Mouse (Mus musculus) erythroid progenitor cell, adult 5-6 weeks (primary cell): Measurements from ENCODE around the gene Agrn. TPM values are rescaled to one million over a fixed set of nuclear protein-coding genes. Genes with fewer than 3 reads are reported as not detected.
A peak's percentile ranks its signal among the peaks of the same experiment; 100 is the strongest.

Experiments used
- ATAC-seq: replicated peaks from 2 replicates; pipeline ENCODE4 v1.8.0; 2016; ENCODE audit warnings: moderate number of reproducible peaks, mild to moderate bottlenecking, moderate TSS enrichment, inconsistent platforms; ENCODE audit not compliant: poor library complexity, low FRiP score, severe bottlenecking
- total RNA-seq, 2 experiments: library from RNA; stranded (forward) in 1 of 2; stranded (reverse) in 1 of 2; fragments of 150-400 nt in 1 of 2; fragments of 186-747, 209-891 nt in 1 of 2; gene quantifications; 2 replicates each; pipeline versions ENCODE4 v1.2.3 to v1.2.4; 2015 to 2017; ENCODE audit warnings: low replicate concordance in 2 of 2

The Agrn gene
- total RNA-seq, 2 experiments from 2014 or later: 52.9 to 119 TPM

- ATAC-seq: peak; percentile 12
Observed at GRCm38 (mm10) chr4:156203413-156204131, 6.3 kb upstream of the Agrn start.

- ATAC-seq: peak; percentile 83
Observed at GRCm38 (mm10) chr4:156203001-156203412, 5.7 kb upstream of the Agrn start, which contains the start of gene AW011738. Gene AW011738 (plus strand): TSS chr4:156203304.

- ATAC-seq: peak; percentile 74
Observed at GRCm38 (mm10) chr4:156202462-156202893, 5.2 kb upstream of the Agrn start.

GRCm38 (mm10) chr4:156200623-156201475 is 3.6 kb upstream of the Agrn start, which contains the start of gene Isg15:
Gene Isg15 (minus strand): TSS chr4:156200818.
- 0 out of 2 replicates have a peak, but pooled peaks have one; percentile 8 for ATAC-seq

- peak; percentile 76 for ATAC-seq
Observed at GRCm38 (mm10) chr4:156197829-156198205, 529 bp upstream of the Agrn start.

GRCm38 (mm10) chr4:156195927-156196870 is 1.1 kb downstream of the Agrn start:
- ATAC-seq: no peak

- no peak for ATAC-seq
Observed at GRCm38 (mm10) chr4:156194346-156194745, 2.9 kb downstream of the Agrn start.

- no peak for ATAC-seq
Observed at GRCm38 (mm10) chr4:156193906-156194305, 3.4 kb downstream of the Agrn start.

GRCm38 (mm10) chr4:156193200-156193590 is 4.1 kb downstream of the Agrn start:
- no peak for ATAC-seq

GRCm38 (mm10) chr4:156192421-156193199 is 4.7 kb downstream of the Agrn start:
- peak; percentile 67 for ATAC-seq

- ATAC-seq: no peak
Observed at GRCm38 (mm10) chr4:156188811-156189323, 8.4 kb downstream of the Agrn start.

GRCm38 (mm10) chr4:156188162-156188810 is 9.0 kb downstream of the Agrn start:
- no peak for ATAC-seq

GRCm38 (mm10) chr4:156185950-156186850 is 11.1 kb downstream of the Agrn start:
- ATAC-seq: no peak

- no peak for ATAC-seq
Observed at GRCm38 (mm10) chr4:156185456-156185949, 11.8 kb downstream of the Agrn start.

GRCm38 (mm10) chr4:156184291-156184954 is 12.9 kb downstream of the Agrn start:
- ATAC-seq: no peak

- ATAC-seq: no peak
Observed at GRCm38 (mm10) chr4:156183747-156184146, 13.5 kb downstream of the Agrn start.

- no peak for ATAC-seq
Observed at GRCm38 (mm10) chr4:156177630-156178029, 19.7 kb downstream of the Agrn start.
